In genomic region chr16:31546828-31547224, GRCm38 (mm10) we compare ENCODE assay signal across 8 mouse cellular contexts.
DNase-seq lines count a peak whose midpoint lies in the region; ATAC-seq lines count a peak whose summit lies in the region.

No protein-coding gene starts in this region.

- no peaks in the 10 kb centered on the region for H3K9me3 ChIP-seq in hindbrain, embryonic 12.5 days (replicated peaks)
- H3K9me3 ChIP-seq in liver, embryonic 12.5 days (replicated peaks): no peaks in the 10 kb centered on the region

- H3K36me3 ChIP-seq in hindbrain, embryonic 12.5 days: no peaks in the 10 kb centered on the region
- H3K36me3 ChIP-seq in liver, embryonic 12.5 days: no peaks in the 10 kb centered on the region

- peak overlapping the region; percentile 81 for H3K27ac ChIP-seq in hindbrain, embryonic 12.5 days
- H3K27ac ChIP-seq in liver, embryonic 12.5 days: no peak overlapping the region

- no peak overlapping the region for H3K4me3 ChIP-seq in hindbrain, embryonic 12.5 days
- no peak overlapping the region for H3K4me3 ChIP-seq in liver, embryonic 12.5 days

- H3K4me1 ChIP-seq in hindbrain, embryonic 12.5 days: peaks cover 25% of the 10 kb centered on the region
- H3K4me1 ChIP-seq in liver, embryonic 12.5 days: peaks cover 28% of the 10 kb centered on the region

- H3K4me2 ChIP-seq in hindbrain, embryonic 12.5 days (replicated peaks): peak overlapping the region; percentile 52
- H3K4me2 ChIP-seq in liver, embryonic 12.5 days: no peak overlapping the region

- WGBS in hindbrain, embryonic 12.5 days: 18% methylated on average over 2 of the region's 2 CpGs
- 19% methylated on average over 2 of the region's 2 CpGs for WGBS in liver, embryonic 12.5 days (ENCODE audit: insufficient replicate concordance)

- 0 out of 2 replicates have a peak overlapping the region, but pooled peaks have one; percentile 45 for H3K9ac ChIP-seq in hindbrain, embryonic 12.5 days
- no peak overlapping the region for H3K9ac ChIP-seq in liver, embryonic 12.5 days

- peak; percentile 64; the same call in 1 of the 2 replicates for ATAC-seq in cerebellum, adult (ENCODE audit: insufficient number of reproducible peaks, low FRiP score, low TSS enrichment)
- ATAC-seq in hindbrain, embryonic 12.5 days (ENCODE audit: low FRiP score): peak; percentile 42
- no peak for ATAC-seq in liver, embryonic 12.5 days

- DNase-seq in cerebellum, adult 11 months: no peak
- peak; percentile 65 for DNase-seq in embryo, embryonic 10.5 days (ENCODE audit: low spot score)
- peak; percentile 42 for DNase-seq in neural tube, embryonic 10.5 days (ENCODE audit: extremely low spot score, low spot score)
- DNase-seq in adrenal gland, adult 18-20 months (ENCODE audit: low spot score in 2 of 2): no peak
- no peak for DNase-seq in urinary bladder, adult 18-20 months (ENCODE audit: low spot score in 2 of 2)

- peaks cover 6% of the 10 kb centered on the region; the same call in 1 of the 2 replicates for H3K27me3 ChIP-seq in hindbrain, embryonic 12.5 days
- peaks cover 86% of the 10 kb centered on the region for H3K27me3 ChIP-seq in liver, embryonic 12.5 days (replicated peaks)

Comparison
In these comparisons a context has a peak if more than half of its experiments do, and no peak if none do; other contexts are left out.
1. DNase-seq: peak in embryo, embryonic 10.5 days (single experiment) and neural tube, embryonic 10.5 days (single experiment); none in cerebellum, adult 11 months (single experiment), adrenal gland, adult 18-20 months (0 of 2) and urinary bladder, adult 18-20 months (0 of 2).